Mouse (Mus musculus): ENCODE measurements at regions not wholly inside any gene's neighbourhood (a gene's known extent, or its start where the extent isn't known, plus 50 kb on each side); places are given as distances from the start of the nearest gene placed in this dataset.
"Not testable (repeated sequence)": the region's sequence is repeated elsewhere in the genome, so short reads cannot be mapped to it uniquely, and the experiment has no call there.

- no peak for ATAC-seq (ENCODE audit: extremely low read depth, insufficient number of reproducible peaks, low FRiP score, poor library complexity, severe bottlenecking)
Observed at GRCm38 (mm10) chr8:115995320-115995719, 287.7 kb upstream of the Maf start.

GRCm38 (mm10) chr8:115991989-115992388, 284.4 kb upstream of the Maf start:
- ATAC-seq (ENCODE audit: extremely low read depth, insufficient number of reproducible peaks, low FRiP score, poor library complexity, severe bottlenecking): no peak

- ATAC-seq (ENCODE audit: extremely low read depth, insufficient number of reproducible peaks, low FRiP score, poor library complexity, severe bottlenecking): no peak
Observed at GRCm38 (mm10) chr8:115983397-115983796, 275.8 kb upstream of the Maf start.

GRCm38 (mm10) chr8:115982326-115982725, 274.7 kb upstream of the Maf start:
- ATAC-seq (ENCODE audit: extremely low read depth, insufficient number of reproducible peaks, low FRiP score, poor library complexity, severe bottlenecking): no peak

GRCm38 (mm10) chr8:115981426-115981825, 273.8 kb upstream of the Maf start:
- no peak for ATAC-seq (ENCODE audit: extremely low read depth, insufficient number of reproducible peaks, low FRiP score, poor library complexity, severe bottlenecking)

DNA sequence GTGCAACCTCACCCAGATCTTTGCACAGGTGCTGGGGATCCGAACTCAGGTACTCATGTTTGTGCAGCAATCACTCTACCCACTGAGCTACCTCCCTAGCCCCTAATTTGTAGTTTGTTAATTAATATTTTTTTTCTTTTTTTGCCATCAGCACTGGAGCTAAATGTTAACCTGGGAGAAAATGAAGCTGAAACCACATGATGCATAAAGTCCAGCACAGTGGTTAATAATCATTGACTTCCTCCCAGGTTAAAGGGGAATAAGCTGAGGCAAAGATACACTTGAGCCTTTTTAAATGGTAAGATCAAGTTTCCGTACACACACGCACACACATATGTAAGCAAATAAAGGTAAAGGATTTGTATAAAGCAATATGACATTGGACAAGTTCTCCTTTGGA, 273.0 kb upstream of the Maf start:
- no peak for ATAC-seq (ENCODE audit: extremely low read depth, insufficient number of reproducible peaks, low FRiP score, poor library complexity, severe bottlenecking)

- no peak for ATAC-seq (ENCODE audit: extremely low read depth, insufficient number of reproducible peaks, low FRiP score, poor library complexity, severe bottlenecking)
Observed at GRCm38 (mm10) chr8:115977152-115977551, 269.6 kb upstream of the Maf start.

GRCm38 (mm10) chr8:115974706-115975105, 267.1 kb upstream of the Maf start:
- ATAC-seq (ENCODE audit: extremely low read depth, insufficient number of reproducible peaks, low FRiP score, poor library complexity, severe bottlenecking): no peak

DNA sequence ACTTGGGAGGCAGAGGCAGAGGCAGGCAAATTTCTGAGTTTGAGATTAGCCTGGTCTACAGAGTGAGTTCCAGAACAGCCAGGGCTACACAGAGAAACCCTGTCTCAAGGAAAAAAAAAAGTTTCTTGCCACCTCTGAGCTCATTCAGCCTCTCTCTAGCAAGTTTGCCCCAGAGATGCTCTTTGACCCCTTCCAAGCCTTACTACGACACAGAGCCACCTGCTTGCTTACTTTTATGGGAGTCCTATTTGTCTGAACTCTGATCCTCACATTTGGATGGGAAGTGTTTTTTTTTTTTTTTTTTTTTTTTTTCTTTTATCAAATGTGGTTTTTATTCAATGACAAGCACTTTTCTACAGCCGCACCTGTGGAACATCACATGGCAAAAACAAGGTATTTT, 263.8 kb upstream of the Maf start:
- ATAC-seq (ENCODE audit: extremely low read depth, insufficient number of reproducible peaks, low FRiP score, poor library complexity, severe bottlenecking): not testable (repeated sequence)

- no peak for ATAC-seq (ENCODE audit: extremely low read depth, insufficient number of reproducible peaks, low FRiP score, poor library complexity, severe bottlenecking)
Observed at GRCm38 (mm10) chr8:115968121-115968520, 260.5 kb upstream of the Maf start.

- no peak for ATAC-seq (ENCODE audit: extremely low read depth, insufficient number of reproducible peaks, low FRiP score, poor library complexity, severe bottlenecking)
Observed at GRCm38 (mm10) chr8:115965981-115966380, 258.4 kb upstream of the Maf start.

DNA sequence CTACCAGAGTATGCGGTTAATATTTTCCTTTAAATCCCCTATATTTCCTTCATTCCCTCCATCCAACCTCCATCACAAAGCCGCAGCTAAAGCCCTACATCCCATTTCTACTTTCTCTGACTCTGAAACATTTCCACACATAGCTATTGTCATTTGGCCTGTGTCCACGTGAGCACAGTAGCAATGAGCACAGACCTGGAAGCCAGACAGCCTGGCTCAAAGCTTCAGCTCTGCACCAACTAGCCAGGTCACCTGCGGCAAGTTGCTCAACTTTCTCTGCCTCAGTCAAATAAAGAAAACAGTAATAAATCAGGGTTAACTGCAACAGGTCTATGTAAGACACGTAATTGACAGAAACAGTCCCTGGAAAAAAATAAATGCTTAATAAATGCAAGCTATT, 247.8 kb upstream of the Maf start:
- no peak for ATAC-seq (ENCODE audit: extremely low read depth, insufficient number of reproducible peaks, low FRiP score, poor library complexity, severe bottlenecking)

- ATAC-seq (ENCODE audit: extremely low read depth, insufficient number of reproducible peaks, low FRiP score, poor library complexity, severe bottlenecking): no peak
Observed at GRCm38 (mm10) chr8:115953783-115954470, 246.3 kb upstream of the Maf start.

DNA sequence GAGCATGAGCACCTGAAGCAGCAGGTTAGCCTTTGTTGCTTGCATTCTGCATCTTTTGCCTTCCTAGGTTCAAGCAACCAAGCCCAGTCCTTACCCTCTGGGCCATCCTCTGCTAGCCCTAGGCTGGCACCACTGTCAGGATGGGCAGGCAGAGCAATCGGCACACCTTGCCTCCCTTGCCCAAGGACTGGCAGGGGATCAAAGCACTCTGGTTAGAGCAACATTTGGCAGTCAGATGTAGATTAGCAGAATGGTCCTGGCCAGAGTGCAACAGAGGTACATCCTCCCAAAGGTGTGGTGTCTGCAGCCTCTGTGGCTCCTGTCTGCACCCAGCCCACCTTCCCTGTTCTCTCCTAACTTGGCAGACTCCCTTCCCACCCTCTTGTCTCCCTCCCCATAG, 244.9 kb upstream of the Maf start:
- no peak for ATAC-seq (ENCODE audit: extremely low read depth, insufficient number of reproducible peaks, low FRiP score, poor library complexity, severe bottlenecking)

DNA sequence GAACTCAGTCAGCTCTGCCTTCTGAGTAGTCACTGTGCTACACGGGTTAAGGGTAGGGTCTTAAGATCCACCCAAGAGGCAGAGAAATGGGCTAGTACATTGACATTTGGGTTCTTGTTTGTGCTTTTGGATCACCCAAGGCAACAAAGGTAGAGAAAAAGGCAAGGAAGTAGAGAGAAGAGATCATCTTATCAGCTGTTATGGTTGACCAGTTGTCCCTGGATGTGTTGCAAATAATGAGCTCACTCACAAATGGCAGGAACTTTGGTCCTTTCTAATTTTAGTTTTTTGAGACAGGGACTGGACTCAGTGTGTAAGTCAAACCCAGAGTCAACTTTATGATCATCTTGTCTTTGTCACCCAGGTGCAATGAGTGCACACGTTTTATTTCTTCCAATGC, 241.3 kb upstream of the Maf start:
- ATAC-seq (ENCODE audit: extremely low read depth, insufficient number of reproducible peaks, low FRiP score, poor library complexity, severe bottlenecking): no peak

- no peak for ATAC-seq (ENCODE audit: extremely low read depth, insufficient number of reproducible peaks, low FRiP score, poor library complexity, severe bottlenecking)
Observed at GRCm38 (mm10) chr8:115948036-115948435, 240.4 kb upstream of the Maf start.

DNA sequence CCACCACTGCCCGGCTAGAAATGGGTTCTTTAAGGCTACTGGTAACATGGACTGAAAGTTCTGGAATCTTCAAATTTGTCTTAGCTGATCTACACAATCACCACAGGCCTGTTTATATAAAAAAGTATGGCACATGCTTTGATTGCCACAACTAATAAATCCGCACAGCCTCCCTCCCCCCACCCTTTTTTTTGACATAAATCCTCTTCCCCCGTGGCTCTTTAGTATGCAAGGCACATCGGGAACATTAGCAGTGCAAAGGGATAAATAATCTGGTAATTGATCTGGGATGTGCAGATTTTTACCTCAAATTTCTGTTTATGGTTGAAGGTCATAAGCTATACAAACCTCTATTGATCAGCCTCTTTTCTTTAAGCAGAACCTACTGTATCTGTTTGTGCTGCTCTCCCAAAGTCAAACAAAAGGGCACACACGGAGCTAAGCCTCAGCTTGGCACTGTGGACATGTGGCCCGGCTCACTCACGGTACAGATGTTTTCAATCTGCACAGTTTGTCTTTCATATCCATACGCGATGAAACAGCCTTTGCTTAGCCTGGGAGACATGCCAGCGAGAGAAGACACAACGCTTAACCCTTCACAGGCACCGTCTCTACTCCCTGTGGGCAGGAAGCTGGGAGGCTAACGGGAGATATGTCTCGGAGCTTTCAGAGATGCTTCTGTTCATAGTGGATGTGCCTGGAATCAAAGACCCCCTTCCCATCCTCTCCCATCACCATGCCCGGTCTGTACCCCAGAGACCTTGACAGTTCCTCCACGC, 235.3 kb upstream of the Maf start:
- no peak for ATAC-seq (ENCODE audit: extremely low read depth, insufficient number of reproducible peaks, low FRiP score, poor library complexity, severe bottlenecking)

GRCm38 (mm10) chr8:115929472-115930210, 222.0 kb upstream of the Maf start:
- ATAC-seq (ENCODE audit: extremely low read depth, insufficient number of reproducible peaks, low FRiP score, poor library complexity, severe bottlenecking): no peak

GRCm38 (mm10) chr8:115921889-115922288, 214.3 kb upstream of the Maf start:
- ATAC-seq (ENCODE audit: extremely low read depth, insufficient number of reproducible peaks, low FRiP score, poor library complexity, severe bottlenecking): no peak

DNA sequence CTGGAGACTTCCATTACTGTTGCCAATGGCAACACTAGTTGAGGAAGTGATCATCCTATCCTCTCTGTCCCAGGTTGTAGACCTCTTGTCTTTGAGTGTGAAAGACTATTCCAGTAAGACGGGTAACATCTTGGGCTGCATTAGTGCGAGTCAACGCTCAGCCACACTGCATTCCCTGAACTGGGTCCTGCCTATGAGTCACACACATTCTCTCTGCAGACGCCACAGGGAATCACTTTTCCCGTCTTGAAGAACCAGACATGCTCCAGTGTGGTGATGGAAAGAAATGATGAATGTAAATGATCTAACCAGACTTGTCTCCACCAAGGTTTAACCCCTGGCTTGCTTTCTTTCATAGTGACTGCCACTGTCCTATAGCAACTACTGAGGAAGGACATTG, 199.1 kb upstream of the Maf start:
- no peak for ATAC-seq (ENCODE audit: extremely low read depth, insufficient number of reproducible peaks, low FRiP score, poor library complexity, severe bottlenecking)

Measured in neutrophil, adult 5-6 weeks (primary cell).